ENCODE assay signal across 11 mouse cellular contexts in genomic region chr4:149539441-149539840, GRCm38 (mm10). TPM values are rescaled to one million over a fixed set of nuclear protein-coding genes. Genes with fewer than 3 reads are reported as not detected.
DNase-seq lines count a peak whose midpoint lies in the region; ATAC-seq and TF ChIP-seq lines count a peak whose summit lies in the region.
"Had no signal": no experiment of that assay in that cellular context is flagged by ENCODE, and none has a peak within 500 bp of the region (broad histone marks: within the 10 kb centered on the region; RNA-seq: fewer than 3 reads in every experiment).

No protein-coding gene starts in this region.

- no peaks in the 10 kb centered on the region for H3K27me3 ChIP-seq in heart, embryonic 11.5 days (ENCODE audit: control insufficient read depth, insufficient read depth, low read length)
- no peaks in the 10 kb centered on the region for H3K27me3 ChIP-seq in stomach, embryonic 14.5 days (ENCODE audit: control insufficient read depth, insufficient read depth, low read length)
- H3K27me3 ChIP-seq: liver, embryonic 15.5 days had no signal

- DNase-seq in layer of hippocampus, adult 2 months (ENCODE audit: low spot score in 2 of 2) = no peak
- no peak for DNase-seq in layer of hippocampus, adult 11-12 months (ENCODE audit: low spot score)
- peak; percentile 42 for DNase-seq in adrenal gland, postnatal 10 days
- no peak for DNase-seq in right cerebral cortex, postnatal 14 days
- DNase-seq in embryo, embryonic 10.5 days (ENCODE audit: low spot score) = no peak
- DNase-seq: cerebellum, adult 9-10 months; gastrocnemius, postnatal 25 days; kidney, adult 9 months had no signal

- peak; percentile 68 for ATAC-seq in heart, embryonic 11.5 days (replicated peaks; ENCODE audit: insufficient number of reproducible peaks, low FRiP score, low TSS enrichment)
- peak; percentile 35 for ATAC-seq in stomach, embryonic 14.5 days (ENCODE audit: insufficient number of reproducible peaks, insufficient read depth, low FRiP score, low read depth)

- TF ChIP-seq CTCF in layer of hippocampus, adult 2 months (conservative IDR thresholded peaks at IDR 0.05) = no peak

- 29% methylated on average over 8 of the region's 8 CpGs for whole genome bisulfite sequencing in heart, embryonic 11.5 days (ENCODE audit: insufficient replicate concordance)
- 63% methylated on average over 8 of the region's 8 CpGs for WGBS in stomach, embryonic 14.5 days

- no peaks in the 10 kb centered on the region for H3K9me3 ChIP-seq in heart, embryonic 11.5 days (replicated peaks; ENCODE audit: control insufficient read depth, low read length)
- H3K9me3 ChIP-seq in stomach, embryonic 14.5 days (ENCODE audit: control insufficient read depth, low read depth, low read length) = no peaks in the 10 kb centered on the region
- H3K9me3 ChIP-seq: liver, embryonic 15.5 days had no signal

- H3K27ac ChIP-seq in layer of hippocampus, adult 2 months = peak overlapping the region; percentile 28; the same call in 1 of the 2 replicates
- peak overlapping the region; percentile 70 for H3K27ac ChIP-seq in heart, embryonic 11.5 days (ENCODE audit: low read depth, low read length)
- no peak overlapping the region for H3K27ac ChIP-seq in stomach, embryonic 14.5 days (ENCODE audit: low read length)
- H3K27ac ChIP-seq: liver, embryonic 15.5 days had no signal

- H3K9ac ChIP-seq in heart, embryonic 11.5 days (ENCODE audit: low read depth, low read length) = no peak overlapping the region
- no peak overlapping the region for H3K9ac ChIP-seq in stomach, embryonic 14.5 days (replicated peaks; ENCODE audit: low read depth, low read length)
- H3K9ac ChIP-seq: liver, embryonic 15.5 days had no signal

- no peaks in the 10 kb centered on the region; the same call in 1 of the 2 replicates for H3K36me3 ChIP-seq in heart, embryonic 11.5 days (ENCODE audit: control insufficient read depth, insufficient read depth, low read length)
- no peaks in the 10 kb centered on the region; the same call in 1 of the 2 replicates for H3K36me3 ChIP-seq in stomach, embryonic 14.5 days (ENCODE audit: control insufficient read depth, insufficient read depth, low read length)
- H3K36me3 ChIP-seq: liver, embryonic 15.5 days had no signal

- H3K4me2 ChIP-seq in heart, embryonic 11.5 days = no peak overlapping the region; the same call in 1 of the 2 replicates
- no peak overlapping the region for H3K4me2 ChIP-seq in stomach, embryonic 14.5 days (replicated peaks; ENCODE audit: low read depth, low read length)
- H3K4me2 ChIP-seq: liver, embryonic 15.5 days had no signal

- peaks cover 23% of the 10 kb centered on the region for H3K4me1 ChIP-seq in heart, embryonic 11.5 days (ENCODE audit: control insufficient read depth, insufficient read depth, low read length)
- no peaks in the 10 kb centered on the region for H3K4me1 ChIP-seq in stomach, embryonic 14.5 days (ENCODE audit: control insufficient read depth, insufficient read depth, low read length)

- H3K4me3 ChIP-seq in layer of hippocampus, adult 2 months = no peak overlapping the region
- H3K4me3 ChIP-seq in heart, embryonic 11.5 days (ENCODE audit: low read depth, low read length) = no peak overlapping the region
- H3K4me3 ChIP-seq in stomach, embryonic 14.5 days (ENCODE audit: low read depth, low read length) = no peak overlapping the region
- H3K4me3 ChIP-seq: liver, embryonic 15.5 days had no signal

RNA-seq across cellular contexts. Expression of gene Ctnnbip1, which starts 21.4 kb away (rescaled TPM):
- total RNA-seq in layer of hippocampus, adult 2 months (2021) = 10 to 100 TPM; 32.2 to 34.4 TPM
- 10 to 100 TPM; 39.5 to 42.0 TPM for total RNA-seq in adrenal gland, postnatal 10 days (2021)
- 36.3 and 36.8 TPM in 2 replicates for polyA plus RNA-seq in heart, embryonic 11.5 days (2014; fragmentation: Nextera tagmentation; extraction: Ambion mirVana)
- 57.7 and 57.8 TPM in 2 replicates for polyA plus RNA-seq in stomach, embryonic 14.5 days (2014; fragmentation: Nextera tagmentation; extraction: Ambion mirVana)

RNA-seq across cellular contexts. Expression of gene Clstn1, which starts 46.8 kb away (rescaled TPM):
- total RNA-seq in layer of hippocampus, adult 2 months (2021) = 100 to 1,000 TPM; 748 to 817 TPM
- total RNA-seq in adrenal gland, postnatal 10 days (2021) = 10 to 100 TPM; 72.7 to 95.7 TPM
- polyA plus RNA-seq in heart, embryonic 11.5 days (2014; fragmentation: Nextera tagmentation; extraction: Ambion mirVana) = 12.3 and 18.1 TPM in 2 replicates
- 22.9 and 24.6 TPM in 2 replicates for polyA plus RNA-seq in stomach, embryonic 14.5 days (2014; fragmentation: Nextera tagmentation; extraction: Ambion mirVana)

RNA-seq across cellular contexts. Expression of gene Lzic, which starts 54.4 kb away (rescaled TPM):
- 10 to 100 TPM; 15.3 to 16.9 TPM for total RNA-seq in layer of hippocampus, adult 2 months (2021)
- 10 to 100 TPM; 40.1 to 42.1 TPM for total RNA-seq in adrenal gland, postnatal 10 days (2021)
- 36.7 and 43.9 TPM in 2 replicates for polyA plus RNA-seq in heart, embryonic 11.5 days (2014; fragmentation: Nextera tagmentation; extraction: Ambion mirVana)
- 45.9 and 49.3 TPM in 2 replicates for polyA plus RNA-seq in stomach, embryonic 14.5 days (2014; fragmentation: Nextera tagmentation; extraction: Ambion mirVana)

RNA-seq across cellular contexts. Expression of gene Nmnat1, which starts 54.4 kb away (rescaled TPM):
- 1 to 10 TPM; 8.9 to 9.0 TPM for total RNA-seq in layer of hippocampus, adult 2 months (2021)
- 10 to 100 TPM; 15.2 TPM for total RNA-seq in adrenal gland, postnatal 10 days (2021)
- polyA plus RNA-seq in heart, embryonic 11.5 days (2014; fragmentation: Nextera tagmentation; extraction: Ambion mirVana) = 16.2 and 17.0 TPM in 2 replicates
- polyA plus RNA-seq in stomach, embryonic 14.5 days (2014; fragmentation: Nextera tagmentation; extraction: Ambion mirVana) = 11.5 and 15.1 TPM in 2 replicates

Comparison
In these comparisons a context has a peak if more than half of its experiments do, and no peak if none do; other contexts are left out.
1. RNA of gene Clstn1, which starts 46.8 kb away (total RNA-seq): 748 to 817 TPM in layer of hippocampus, adult 2 months; 72.7 to 95.7 TPM in adrenal gland, postnatal 10 days; every median in the first group is over 4 times any median in the second.